9 mouse cellular contexts compared by ENCODE assay signal in genomic region chr1:164151387-164152088, GRCm38 (mm10). TPM values are rescaled to one million over a fixed set of nuclear protein-coding genes. Genes with fewer than 3 reads are reported as not detected.
DNase-seq lines count a peak whose midpoint lies in the region; ATAC-seq and TF ChIP-seq lines count a peak whose summit lies in the region.
"Had no signal": no experiment of that assay in that cellular context is flagged by ENCODE, and none has a peak within 500 bp of the region (broad histone marks: within the 10 kb centered on the region; RNA-seq: fewer than 3 reads in every experiment).

TSS of gene F5 (plus strand) at chr1:164151838.

- peaks cover 0 to 4% of the 10 kb centered on the region in 2 experiments; a peak in 1 of 4 replicates for H3K4me1 ChIP-seq in heart, embryonic 14.5 days (ENCODE audit: control insufficient read depth in 2 of 2, insufficient read depth in 2 of 2, low read length in 2 of 2)
- H3K4me1 ChIP-seq in bone marrow, adult 2 months (ENCODE audit: control insufficient read depth, insufficient read depth, low read length) = peaks cover 3% of the 10 kb centered on the region; the same call in 1 of the 2 replicates
- peaks cover 6% of the 10 kb centered on the region for H3K4me1 ChIP-seq in kidney, embryonic 15.5 days

- 0 out of 2 replicates have a peak, but pooled peaks have one; percentile 26 for ATAC-seq in heart, embryonic 14.5 days (ENCODE audit: insufficient number of reproducible peaks, insufficient read depth, low FRiP score, low read depth)
- ATAC-seq in kidney, embryonic 15.5 days (replicated peaks; ENCODE audit: low FRiP score) = peak; percentile 66
- ATAC-seq in monocyte, adult 5-6 weeks (replicated peaks; ENCODE audit: insufficient number of reproducible peaks, low FRiP score, low TSS enrichment, poor library complexity, severe bottlenecking) = 0 out of 2 replicates have a peak, but pooled peaks have one; percentile 20

- H3K27ac ChIP-seq in heart, embryonic 14.5 days (replicated peaks in 1 of 2; ENCODE audit: control insufficient read depth in 1 of 2, insufficient read depth in 1 of 2, low read depth in 2 of 2, low read length in 2 of 2) = no peak within 1 kb of the TSS
- H3K27ac ChIP-seq in bone marrow, adult 2 months (ENCODE audit: control insufficient read depth, insufficient read depth, low read depth, low read length, poor library complexity) = peak within 1 kb of the TSS; percentile 81
- no peak within 1 kb of the TSS for H3K27ac ChIP-seq in kidney, embryonic 15.5 days

- no peak; the same call in 1 of the 2 replicates for TF ChIP-seq CTCF in bone marrow, adult 2 months (IDR thresholded peaks at IDR 0.05; ENCODE audit: control insufficient read depth, insufficient read depth, low read length)

- no peaks in the 10 kb centered on the region for H3K9me3 ChIP-seq in heart, embryonic 14.5 days (ENCODE audit: control insufficient read depth, low read length)
- H3K9me3 ChIP-seq in kidney, embryonic 15.5 days (replicated peaks) = no peaks in the 10 kb centered on the region

- TF ChIP-seq POLR2A in bone marrow, adult 2 months (IDR thresholded peaks at IDR 0.05; ENCODE audit: borderline replicate concordance, control insufficient read depth, low read depth, low read length) = peak; percentile 23; the same call in 1 of the 2 replicates

- no peaks in the 10 kb centered on the region for H3K36me3 ChIP-seq in heart, embryonic 14.5 days (ENCODE audit: control insufficient read depth, insufficient read depth, low read length)
- no peaks in the 10 kb centered on the region for H3K36me3 ChIP-seq in kidney, embryonic 15.5 days

- 7% methylated on average over 16 of the region's 16 CpGs for WGBS in heart, embryonic 14.5 days
- 29% methylated on average over 16 of the region's 16 CpGs for whole genome bisulfite sequencing in bone marrow, adult 2 months
- 15% methylated on average over 16 of the region's 16 CpGs for WGBS in kidney, embryonic 15.5 days

- H3K9ac ChIP-seq in heart, embryonic 14.5 days (ENCODE audit: low read length) = no peak within 1 kb of the TSS
- H3K9ac ChIP-seq in kidney, embryonic 15.5 days = no peak within 1 kb of the TSS

- peak within 1 kb of the TSS in 1 of 2 experiments; percentile 13; a peak in 2 of 4 replicates for H3K4me3 ChIP-seq in heart, embryonic 14.5 days (ENCODE audit: control insufficient read depth in 1 of 2, insufficient read depth in 1 of 2, low read depth in 1 of 2, low read length in 2 of 2)
- peak within 1 kb of the TSS; percentile 64 for H3K4me3 ChIP-seq in bone marrow, adult 2 months (replicated peaks; ENCODE audit: control insufficient read depth, low read depth, low read length)
- H3K4me3 ChIP-seq in kidney, embryonic 15.5 days (replicated peaks) = 0 out of 2 replicates have a peak within 1 kb of the TSS, but pooled peaks have one; percentile 10

- DNase-seq in heart, adult 18-20 months = no peak
- no peak for DNase-seq in ovary, postnatal 36 days (ENCODE audit: low spot score)
- no peak for DNase-seq in c-Kit-positive CD71-positive TER-119-positive erythroid progenitor cells, embryonic 14.5 days (ENCODE audit: low spot score)
- DNase-seq in B cell, adult 2 months = no peak

- H3K27me3 ChIP-seq in heart, embryonic 14.5 days (ENCODE audit: control insufficient read depth, insufficient read depth, low read length) = no peaks in the 10 kb centered on the region
- H3K27me3 ChIP-seq in kidney, embryonic 15.5 days = no peaks in the 10 kb centered on the region

- H3K4me2 ChIP-seq in heart, embryonic 14.5 days (ENCODE audit: low read length) = peak within 1 kb of the TSS; percentile 49
- peak within 1 kb of the TSS; percentile 48 for H3K4me2 ChIP-seq in kidney, embryonic 15.5 days

RNA-seq across cellular contexts. Expression of gene F5, which starts in this region (rescaled TPM):
- 0.26 and 0.38 TPM in 2 replicates for polyA plus RNA-seq in heart, embryonic 14.5 days (2014; fragmentation: Nextera tagmentation; extraction: Ambion mirVana)
- total RNA-seq in heart, adult 18-20 months (2021) = 1 to 10 TPM; 1.4 to 1.9 TPM
- 9.9 and 21.8 TPM in 2 replicates for polyA plus RNA-seq in bone marrow, adult 2 months (2011; ENCODE audit: insufficient read depth, insufficient read length, low replicate concordance, missing spikeins)
- polyA plus RNA-seq in kidney, embryonic 15.5 days (2015; fragmentation: Nextera tagmentation; extraction: Ambion mirVana) = 0.30 and 0.31 TPM in 2 replicates
- 18.5 to 33.3 TPM (median 29.6 TPM) in 3 replicates for total RNA-seq in monocyte, adult 5-6 weeks (2017)
- total RNA-seq: MEL had no signal

Comparison
In these comparisons a context has a peak if more than half of its experiments do, and no peak if none do; other contexts are left out.
1. Peak in ATAC-seq and H3K4me2 ChIP-seq in heart, embryonic 14.5 days; RNA of the gene not detected or under 1 TPM.
2. Peak in ATAC-seq, H3K4me3 ChIP-seq and H3K4me2 ChIP-seq in kidney, embryonic 15.5 days; RNA of the gene not detected or under 1 TPM.